Mouse (Mus musculus) cerebellum, postnatal 36 days (tissue): ENCODE measurements around the gene Tmem176b.
"Not testable (repeated sequence)": the region's sequence is repeated elsewhere in the genome, so short reads cannot be mapped to it uniquely, and the experiment has no call there.

ENCODE experiments used
- DNase-seq, 2 experiments: peaks; one replicate each; pipeline ENCODE4 v3.0.0; 2021 to 2022; ENCODE audit warnings: mixed read lengths in 2 of 2

Gene Tmem176b

DNA sequence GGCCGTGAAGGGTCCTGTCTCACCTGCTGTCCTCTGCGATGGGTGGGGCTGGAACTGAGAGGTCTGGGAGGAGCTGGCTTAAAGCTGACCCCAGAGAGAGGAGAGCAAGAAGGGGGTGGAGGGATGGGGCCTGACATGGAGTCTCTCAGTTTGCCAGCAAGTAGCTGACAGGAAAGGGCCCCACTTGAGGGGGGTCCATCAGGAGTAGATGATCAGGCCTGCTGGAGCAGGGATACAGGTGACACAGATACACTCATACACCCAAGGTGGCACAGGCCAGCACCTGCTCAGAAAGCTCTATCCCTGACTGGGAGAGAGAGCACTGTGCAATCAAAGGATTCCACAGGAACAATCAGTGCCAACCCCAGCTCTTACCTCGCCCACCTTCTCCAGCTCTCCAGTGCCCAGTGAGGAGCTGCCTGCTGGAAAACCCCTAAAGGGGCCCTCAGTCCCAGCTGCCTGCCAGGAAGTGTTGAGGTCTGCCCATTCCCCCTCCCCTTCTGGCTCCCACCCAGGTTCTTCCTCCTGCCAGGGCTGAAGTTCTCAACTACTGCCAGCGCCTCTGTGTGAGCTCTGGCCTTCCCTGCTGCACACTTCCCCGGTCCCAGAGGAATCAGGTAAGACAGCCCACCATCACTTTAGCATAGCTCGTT lies at the start of gene Tmem176b:
Gene Tmem176b (minus strand): TSS at position 524 of the 653 bp plus-strand sequence.
- peak; percentile 41 to 49 for DNase-seq

DNA sequence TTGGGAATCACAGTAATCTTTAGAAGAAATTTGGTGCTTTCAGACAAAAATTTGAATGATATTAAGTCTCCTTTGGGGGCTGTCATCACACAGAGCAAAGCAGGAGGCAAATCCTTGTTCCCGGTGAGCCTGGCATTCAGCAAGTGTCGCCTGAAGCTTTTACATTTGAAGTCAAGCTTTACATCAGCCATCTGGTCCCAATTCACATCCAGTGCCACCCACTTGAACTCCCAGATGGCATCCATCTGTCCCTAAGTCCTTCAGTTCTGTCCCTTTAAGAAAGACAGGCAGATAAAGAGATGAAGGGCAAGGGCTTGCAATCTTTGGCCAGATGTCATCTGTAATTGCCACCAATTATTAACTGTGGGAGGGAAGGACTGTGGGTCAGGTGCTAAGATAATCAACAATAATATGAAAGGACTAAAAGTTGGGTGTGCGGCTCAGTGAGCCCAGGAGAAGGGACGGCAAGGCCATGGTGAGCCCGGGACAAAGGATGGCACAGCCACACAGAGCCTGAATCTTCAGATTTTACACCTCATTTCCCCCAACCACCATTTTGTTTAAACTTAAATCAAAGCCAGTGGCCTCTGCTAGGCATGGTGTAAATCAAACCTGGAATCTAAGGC lies 35.3 kb upstream of the Tmem176b start:
- DNase-seq, result peak; percentile 9 to 14

DNA sequence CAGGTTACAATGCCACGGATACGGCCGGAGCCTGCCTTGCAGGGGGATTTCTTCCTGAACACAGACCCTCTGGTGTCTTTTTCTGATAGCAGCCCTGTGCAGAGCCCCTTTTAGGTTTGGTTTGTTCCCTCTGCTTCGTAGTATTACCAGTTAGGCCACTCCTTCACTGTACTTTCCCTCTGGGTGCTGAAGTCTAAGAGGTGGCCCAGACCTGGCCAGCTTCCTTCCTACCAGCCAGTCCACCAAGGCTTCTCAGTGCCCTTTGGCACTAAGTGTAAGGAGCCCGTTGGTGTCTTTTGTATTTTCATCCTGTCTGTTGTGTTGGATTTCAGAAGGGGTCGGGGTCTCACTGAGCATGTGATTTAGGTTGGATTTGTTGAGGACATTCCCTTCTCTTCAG lies 34.2 kb upstream of the Tmem176b start:
- no peak for DNase-seq

DNA sequence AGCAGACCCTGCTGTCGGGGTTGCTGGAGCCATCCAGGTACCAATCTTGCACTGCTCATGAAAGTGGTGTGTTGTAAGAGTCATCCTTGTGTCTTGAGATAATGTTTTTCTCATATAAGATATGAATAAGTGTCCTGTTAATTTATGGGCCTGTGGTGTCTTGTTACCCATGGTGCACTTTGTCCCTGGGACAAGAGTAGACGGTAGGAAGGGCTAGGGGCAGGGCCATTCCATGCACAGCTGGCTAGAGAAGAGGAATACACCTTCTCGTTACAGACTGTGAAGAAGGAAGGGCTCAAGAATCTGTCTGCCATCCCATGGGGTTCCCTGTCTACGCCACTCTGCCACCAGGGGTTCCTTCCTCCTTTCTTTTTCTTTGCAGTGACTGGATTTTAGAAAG lies 33.3 kb upstream of the Tmem176b start:
- DNase-seq, result no peak

DNA sequence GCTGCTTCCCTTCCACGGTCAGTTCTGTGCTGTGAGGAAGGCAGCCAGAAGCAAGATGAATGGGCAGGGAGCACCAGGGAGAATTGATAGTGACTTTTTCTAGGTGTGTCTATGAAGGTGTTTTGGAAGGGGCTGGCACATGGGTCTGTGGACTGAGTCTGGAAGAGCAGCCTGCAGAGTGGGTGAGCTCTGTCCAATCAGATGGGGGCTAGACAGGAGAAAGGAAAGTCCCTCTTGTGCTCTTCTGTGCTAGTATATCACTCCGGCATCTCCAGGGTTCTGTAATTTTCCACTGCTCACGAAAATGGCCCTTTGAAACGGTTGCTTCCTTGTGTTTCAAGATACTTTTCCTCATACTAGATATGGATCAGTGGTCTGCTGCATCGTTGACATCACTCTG lies 31.3 kb upstream of the Tmem176b start, which contains the start of gene Aoc1:
Gene Aoc1 (plus strand): TSS at position 301 of the 400 bp plus-strand sequence.
- DNase-seq, result no peak

DNA sequence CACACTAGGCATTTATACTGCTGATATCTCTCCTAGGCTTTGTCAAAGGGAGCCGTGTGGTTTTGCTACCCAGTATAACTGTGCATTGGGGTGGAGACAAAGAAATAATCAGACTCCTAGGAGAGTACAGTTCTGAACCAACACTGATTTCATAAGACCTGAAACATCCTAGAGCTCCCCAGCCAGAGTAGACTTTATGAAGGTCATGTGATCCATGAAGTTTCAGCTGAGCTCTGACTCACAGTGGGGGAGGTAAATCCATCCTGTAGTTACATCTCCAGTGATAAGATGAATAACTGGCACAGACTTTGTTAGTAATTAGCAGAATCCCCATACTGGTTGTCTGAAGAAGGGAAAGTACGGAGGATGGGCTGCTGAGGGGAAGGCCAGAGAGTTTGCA lies 28.5 kb upstream of the Tmem176b start:
- DNase-seq, result no peak

DNA sequence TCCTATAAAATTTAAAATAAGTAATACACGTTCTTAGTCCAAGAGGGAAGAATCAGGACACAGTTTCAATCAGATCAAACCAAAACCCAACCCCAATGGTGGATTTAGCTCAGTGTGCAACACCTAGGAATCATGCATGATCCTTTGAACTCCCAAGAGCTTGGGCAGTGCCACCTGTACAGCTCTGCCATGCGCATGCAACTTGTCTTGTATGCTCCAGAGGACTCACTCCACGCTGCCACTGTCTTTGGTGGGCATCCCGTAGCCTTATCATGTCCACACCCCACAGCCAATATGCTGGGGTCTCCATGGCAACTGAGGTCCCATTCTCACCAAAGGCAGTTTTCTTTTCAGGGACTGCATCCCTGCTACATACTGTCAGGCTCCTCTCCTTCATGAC lies 25.9 kb upstream of the Tmem176b start:
- DNase-seq, result no peak

DNA sequence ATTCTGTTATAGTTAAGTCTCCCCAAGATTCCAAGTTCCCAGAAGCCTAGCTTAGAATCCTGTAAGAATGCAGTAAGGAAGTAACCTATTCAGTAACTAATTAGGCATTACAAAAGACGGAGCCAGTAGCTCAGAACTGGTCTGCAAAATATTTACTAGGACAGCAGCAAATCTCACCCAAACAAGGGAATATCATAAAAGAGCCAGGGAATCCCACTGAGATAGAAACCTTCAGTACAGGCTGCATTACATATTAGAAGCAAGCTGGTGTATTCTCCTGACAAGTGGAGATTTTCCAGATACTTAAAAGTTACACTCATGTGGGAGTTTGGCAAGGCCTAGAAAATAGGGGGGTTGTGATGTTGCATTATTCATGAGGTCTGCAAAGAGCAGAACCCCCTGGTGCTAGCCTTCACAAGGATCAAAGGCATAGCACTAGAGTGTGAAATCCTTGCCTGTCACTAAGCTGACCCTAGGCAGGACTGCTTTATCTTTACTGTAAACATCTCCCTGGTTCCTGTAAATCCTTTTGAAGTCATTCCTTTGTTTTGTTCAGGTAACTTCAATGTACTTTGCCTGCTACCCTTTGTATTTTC lies 25.2 kb upstream of the Tmem176b start:
- DNase-seq, result not testable (repeated sequence)

DNA sequence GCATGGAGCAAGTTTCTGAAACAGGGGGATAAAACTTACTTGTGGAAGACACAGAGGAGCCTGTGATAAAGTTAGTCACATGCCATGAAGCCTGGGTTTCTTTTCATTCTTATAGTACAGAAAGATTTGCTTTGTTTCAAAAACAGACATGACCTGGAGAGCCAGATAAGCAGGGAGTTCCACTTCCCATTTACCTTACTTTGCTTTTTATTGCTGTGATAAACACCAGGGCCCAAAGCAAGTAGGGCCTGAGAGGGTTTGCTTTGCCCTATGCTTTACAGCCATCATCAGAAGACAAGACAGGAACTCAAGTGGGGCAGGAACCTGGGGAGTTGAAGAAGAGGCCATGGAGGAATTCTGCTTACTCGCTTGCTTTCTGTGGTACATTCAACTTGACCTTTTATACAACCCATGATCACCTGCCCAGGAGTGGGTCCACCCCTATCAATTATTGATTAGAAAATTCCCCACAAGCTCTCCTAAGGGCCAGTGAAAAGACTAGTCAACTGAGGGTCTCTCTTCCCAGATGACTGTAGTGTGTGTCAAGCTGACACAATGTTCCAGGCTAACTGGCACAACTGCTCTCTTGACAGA lies 24.0 kb upstream of the Tmem176b start:
- DNase-seq, result no peak

DNA sequence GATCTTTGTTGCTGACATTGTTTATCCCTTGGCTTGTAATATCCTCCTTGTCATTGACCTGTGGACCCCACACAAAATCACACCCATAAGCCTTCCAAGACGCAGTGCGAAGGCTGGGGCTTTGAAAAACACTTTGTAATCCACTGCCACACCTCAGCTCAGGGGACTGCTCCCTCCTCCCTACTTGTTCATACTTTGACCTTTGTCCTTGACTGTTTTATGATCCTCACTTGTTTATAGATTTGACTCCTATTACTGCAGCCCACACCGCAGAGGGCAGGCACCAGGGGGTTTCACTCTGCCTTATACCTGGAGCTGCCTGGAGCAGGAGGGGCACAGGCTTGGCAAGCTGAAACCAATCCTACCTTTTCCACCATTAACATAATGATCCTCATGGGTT lies 23.4 kb upstream of the Tmem176b start:
- no peak for DNase-seq

DNA sequence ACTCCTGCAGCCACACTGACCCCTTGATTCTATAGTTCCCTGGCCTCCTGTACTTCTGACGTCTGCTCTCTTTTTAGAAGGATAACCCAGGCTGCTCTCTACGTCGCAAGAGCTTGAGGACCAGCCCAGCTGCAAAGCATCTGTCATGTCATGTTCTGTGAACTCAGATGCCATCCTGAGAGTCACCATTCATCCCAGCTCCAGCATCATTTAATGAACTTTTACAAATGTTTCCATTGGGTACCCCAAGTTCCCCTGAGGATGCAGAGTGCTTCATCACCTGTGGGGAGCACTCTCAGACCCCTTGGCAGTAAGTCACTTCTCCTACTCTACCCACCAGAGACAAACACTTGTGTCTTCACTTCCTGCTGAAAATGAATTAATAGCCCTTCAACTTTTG lies 22.9 kb upstream of the Tmem176b start:
- DNase-seq, result no peak

DNA sequence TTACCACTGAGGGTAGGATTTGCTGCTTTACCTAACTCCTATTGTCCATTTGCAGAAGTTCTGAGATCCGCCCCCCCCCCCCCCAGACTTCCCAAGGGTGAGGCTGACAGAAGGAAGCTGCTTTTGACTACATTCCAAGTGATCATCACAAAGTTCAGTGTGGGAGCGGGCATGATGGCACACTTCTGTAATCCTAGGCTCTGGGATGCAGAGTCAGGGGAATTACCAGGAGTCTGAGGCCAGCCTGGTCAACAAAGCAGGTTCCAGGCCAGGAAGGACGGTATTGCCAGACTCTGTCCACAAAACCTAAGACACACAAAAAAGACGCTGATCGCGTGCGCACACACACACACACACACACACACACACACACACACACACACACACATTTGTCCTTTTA lies 22.2 kb upstream of the Tmem176b start:
- DNase-seq, result no peak

DNA sequence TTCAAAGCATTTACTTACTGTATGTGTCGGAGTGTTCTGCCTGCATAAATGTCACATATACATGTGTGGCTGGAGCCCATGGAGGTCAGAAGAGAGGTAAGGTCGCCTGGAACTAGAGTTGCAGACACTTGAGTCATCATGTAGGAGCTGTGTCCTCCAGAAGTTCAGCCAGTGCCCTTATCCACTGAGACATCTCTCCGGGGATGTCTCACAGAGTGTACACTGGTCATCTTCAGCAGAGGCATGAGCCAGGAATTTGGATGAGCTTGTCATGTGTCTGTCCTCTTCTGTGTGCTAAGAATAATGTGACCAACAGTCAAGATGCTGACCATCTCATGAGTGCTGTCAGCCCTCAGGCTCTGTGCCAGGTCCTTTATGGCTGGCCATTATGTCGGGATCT lies 21.5 kb upstream of the Tmem176b start:
- no peak for DNase-seq

DNA sequence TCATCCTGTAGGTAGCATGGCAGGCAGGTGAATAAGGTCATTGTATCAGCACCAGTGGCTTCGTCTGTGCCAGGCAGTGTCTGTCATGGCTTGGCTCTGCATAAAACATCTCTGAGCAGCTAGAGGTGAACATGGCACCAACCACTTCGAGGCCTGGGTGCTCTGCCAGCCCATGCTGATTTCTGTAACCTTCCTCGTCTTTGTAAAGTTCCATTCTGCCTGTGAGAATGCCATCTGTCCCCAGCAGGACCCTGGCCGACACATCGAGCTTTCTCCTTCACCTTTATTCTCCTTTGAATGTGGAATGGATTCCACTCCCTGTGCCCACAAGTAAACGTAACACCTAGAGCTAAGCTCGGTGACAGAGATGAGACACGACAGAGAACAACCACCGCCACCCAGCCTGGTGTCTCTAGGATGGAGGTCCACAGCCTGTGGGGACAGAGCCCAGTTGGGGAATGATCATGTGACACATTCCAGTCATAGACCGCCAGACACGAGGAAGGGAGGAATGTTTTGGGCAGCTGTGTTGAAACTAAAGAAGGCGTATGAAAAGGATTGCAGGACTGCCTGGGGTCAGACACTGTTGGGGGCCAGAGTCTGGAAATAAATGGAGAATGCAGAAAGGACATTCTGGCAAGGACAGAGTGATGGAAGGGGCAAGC lies 20.5 kb upstream of the Tmem176b start:
- no peak for DNase-seq

DNA sequence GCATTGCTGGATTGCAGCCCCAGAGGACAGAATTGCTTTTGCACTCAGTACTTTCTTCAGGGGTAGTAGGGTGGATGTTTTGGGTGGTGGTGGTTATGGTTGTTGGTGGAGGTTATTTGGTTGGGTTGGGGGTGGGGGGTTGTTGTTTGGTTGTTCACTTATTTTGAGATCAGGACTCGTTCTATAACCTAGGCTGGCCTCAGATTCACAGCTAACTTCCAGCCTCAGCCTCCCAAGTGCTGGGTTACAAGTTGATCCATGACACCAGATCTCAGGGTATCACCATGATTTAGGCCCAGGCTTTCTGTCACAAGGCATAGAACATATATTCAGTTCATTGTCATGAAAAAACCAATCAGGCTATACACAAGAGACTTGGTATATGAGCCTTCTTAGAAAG lies 19.6 kb upstream of the Tmem176b start:
- DNase-seq, result no peak

DNA sequence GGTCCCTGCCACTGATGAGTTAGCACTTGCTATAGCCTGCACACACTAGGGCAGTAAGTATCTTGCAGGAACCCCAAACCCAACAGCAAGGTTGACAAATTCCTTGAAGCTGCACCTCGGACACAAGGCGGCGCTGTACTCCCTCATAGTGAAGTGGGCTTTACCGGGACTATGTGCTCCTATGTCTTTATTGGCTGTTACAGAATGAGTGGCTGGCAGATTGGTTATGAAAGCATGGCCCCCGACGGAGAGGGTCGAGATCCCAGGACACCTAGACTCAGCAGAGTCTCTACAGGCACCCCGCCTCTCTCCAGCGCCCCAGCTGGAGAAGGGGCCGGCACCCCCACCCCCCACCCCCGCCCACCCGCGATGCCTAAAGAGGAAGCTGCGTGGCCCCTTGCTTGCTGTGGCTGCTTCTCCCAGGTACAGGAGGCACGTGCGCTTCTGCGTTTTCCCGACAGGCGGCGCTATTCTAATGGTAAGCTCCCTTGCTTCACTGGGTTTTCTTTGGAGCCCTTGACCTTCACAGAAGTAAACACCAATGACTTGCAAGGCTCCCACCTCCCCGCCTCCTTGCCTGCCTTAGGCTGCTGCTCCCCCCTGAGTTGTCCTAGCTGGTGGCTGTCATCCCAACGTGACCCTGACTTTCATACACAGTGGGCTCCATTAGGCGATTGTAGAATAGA lies 19.0 kb upstream of the Tmem176b start:
- peak in 1 of 2 experiments; percentile 15 for DNase-seq

DNA sequence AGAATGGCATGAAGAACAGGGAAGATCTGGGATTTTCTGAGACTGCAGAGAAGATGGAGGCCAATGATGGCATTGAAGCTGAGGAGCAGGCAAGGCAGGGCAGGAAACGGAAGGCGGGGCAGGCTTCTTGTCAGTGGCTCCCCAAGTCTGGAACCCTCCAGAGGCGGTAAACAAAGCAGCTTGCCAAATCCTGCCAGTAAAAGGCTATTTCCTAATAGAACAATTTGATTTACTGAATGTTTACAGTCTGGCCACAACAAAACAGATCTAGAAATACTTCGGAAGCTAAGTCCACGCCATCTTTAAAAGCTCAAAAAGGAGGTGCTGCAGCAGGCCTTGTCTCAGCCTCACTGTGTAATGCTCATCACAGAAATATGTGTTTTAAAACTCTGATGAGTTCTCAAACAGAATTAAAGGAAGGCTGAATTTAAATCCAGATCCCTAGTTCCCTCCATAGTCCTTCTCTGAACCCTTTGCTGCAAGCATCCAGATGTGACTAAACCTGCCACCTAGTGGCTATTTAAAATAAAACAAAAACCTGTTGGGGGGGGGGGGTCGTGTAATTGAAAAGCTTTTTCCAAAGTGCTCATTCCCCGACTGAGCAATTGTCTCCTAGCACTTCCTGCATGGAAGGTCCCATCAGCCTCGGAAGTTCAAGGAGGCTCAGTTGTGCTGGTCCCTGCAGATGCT lies 16.5 kb upstream of the Tmem176b start:
- no peak for DNase-seq

DNA sequence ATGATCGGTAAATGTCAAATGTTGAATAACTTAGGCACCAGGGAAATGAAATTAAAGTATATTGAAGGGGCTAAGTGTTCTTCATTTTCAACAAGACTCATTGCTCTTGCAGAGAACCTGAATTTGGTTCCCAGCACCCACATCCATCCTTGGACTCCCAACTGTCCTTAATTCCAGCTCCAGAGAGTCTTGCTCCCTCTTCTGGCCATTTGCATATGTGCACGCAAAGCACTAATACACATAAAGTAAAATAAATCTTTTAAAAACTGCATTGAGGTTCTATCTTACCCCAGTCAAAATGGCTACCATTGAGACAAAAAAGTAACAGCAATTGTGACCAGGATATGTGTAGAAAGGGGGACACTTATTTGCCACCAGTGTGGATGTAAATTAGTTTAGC lies 12.9 kb upstream of the Tmem176b start:
- no peak for DNase-seq

DNA sequence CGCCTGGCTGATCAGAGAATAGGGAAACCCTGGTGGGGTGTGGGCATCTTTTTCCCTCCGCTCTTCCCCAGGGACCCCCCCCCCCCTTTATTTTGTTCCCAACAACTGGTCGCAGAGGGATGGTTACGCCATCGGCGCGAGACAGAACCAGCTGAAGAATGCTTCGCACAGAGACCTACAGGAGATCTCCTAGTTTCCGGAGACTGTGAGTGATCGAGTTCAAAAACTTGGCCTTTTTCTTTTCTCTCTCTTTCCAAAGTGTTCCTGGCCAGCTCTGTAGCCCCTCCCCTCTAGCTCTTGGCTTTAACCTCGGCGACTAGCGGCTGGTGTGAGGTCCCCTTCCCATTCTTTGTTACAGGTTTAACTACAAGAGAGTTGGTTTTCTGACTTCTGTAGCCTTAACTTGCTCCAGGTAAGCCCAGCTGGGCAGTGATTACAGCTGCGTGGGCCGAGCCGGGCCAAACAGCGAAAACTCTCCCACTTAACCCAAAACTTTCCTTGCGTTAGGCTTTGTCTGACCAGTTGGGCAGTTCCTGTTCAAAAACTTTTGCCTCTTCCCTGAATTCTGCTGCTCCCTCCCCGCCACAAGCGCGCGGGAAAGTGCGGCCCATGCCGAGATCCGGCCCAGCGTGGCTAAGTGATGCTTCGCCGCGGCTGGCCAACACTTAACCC lies 10.7 kb upstream of the Tmem176b start:
- no peak for DNase-seq

DNA sequence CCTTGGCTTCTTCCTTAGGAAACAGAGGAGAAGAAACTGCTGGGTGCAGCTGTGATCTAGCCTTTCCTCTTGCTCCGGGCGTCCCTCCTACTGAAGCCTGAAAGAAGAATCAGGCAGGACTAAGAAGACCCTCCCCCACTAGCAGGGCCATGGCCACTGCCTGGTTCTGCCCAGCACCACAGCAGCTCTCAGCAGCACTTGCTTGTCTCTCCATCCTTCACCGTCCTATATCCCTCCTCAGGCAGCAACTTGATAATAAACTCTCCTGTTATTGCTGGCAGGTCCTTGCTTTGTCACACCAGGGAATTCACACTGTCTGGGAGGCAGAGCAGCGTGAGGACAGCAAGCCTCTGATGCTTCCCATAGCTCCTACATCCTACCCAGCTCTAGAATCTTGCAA lies 3.8 kb upstream of the Tmem176b start:
- no peak for DNase-seq

DNA sequence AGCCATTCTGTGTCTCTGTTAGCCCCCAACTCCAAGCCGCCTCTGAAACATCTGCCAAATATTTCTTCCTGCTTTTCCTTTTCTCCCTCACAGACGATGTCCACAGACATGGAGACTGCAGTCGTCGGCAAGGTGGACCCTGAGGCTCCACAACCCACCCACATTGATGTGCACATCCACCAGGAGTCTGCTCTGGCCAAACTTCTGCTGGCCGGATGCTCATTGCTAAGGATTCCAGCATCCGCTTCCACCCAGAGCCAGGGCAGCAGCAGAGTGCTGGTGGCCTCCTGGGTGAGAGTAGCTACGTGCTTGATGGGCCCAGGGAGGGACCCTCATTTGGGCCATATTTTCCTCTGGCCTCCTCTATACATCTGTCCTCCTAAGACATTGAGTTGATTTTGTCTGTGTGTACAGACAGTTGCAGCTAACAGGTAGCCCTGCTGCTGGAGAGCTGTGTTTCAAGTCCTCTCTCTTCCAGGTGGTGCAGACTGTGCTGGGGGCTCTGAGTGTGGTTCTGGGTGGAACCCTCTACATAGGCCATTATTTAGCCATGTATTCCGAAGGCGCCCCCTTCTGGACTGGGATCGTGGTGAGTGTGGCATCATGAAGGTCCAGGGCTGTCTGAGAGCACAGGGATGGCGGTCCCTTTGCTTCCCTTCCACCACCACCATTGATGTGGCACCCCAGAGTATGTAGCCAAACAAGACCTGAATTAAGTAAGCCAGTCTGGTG lies 981 bp upstream of the Tmem176b start:
- no peak for DNase-seq
